Mouse (Mus musculus) heart, embryonic 15.5 days (tissue): ENCODE data around the gene Rhobtb1. TPM values are rescaled to one million over a fixed set of nuclear protein-coding genes. Genes with fewer than 3 reads are reported as not detected.

Source experiments
- ATAC-seq: fragments of 200-750 bp; cut with Nextera tagmentation; replicated peaks from 2 replicates; pipeline ENCODE4 v1.8.0; 2017; ENCODE audit warnings: low read depth, moderate TSS enrichment; ENCODE audit not compliant: insufficient number of reproducible peaks, insufficient read depth, low FRiP score
- H3K27ac ChIP-seq: fragments of 300-500 bp; sonication (generic); 2 replicates; pipeline ENCODE4 v1.5.1; 2015; ENCODE audit warnings: mild to moderate bottlenecking, inconsistent platforms
- H3K27me3 ChIP-seq: fragments of 300-500 bp; sonication (generic); 2 replicates; pipeline ENCODE4 v1.6.1; 2015; ENCODE audit warnings: inconsistent platforms
- H3K36me3 ChIP-seq: fragments of 300-500 bp; sonication (generic); 2 replicates; pipeline ENCODE4 v1.6.1; 2015; ENCODE audit warnings: mild to moderate bottlenecking, inconsistent platforms
- H3K4me1 ChIP-seq: fragments of 300-500 bp; sonication (generic); replicated peaks from 2 replicates; pipeline ENCODE4 v1.6.1; 2015; ENCODE audit warnings: inconsistent platforms
- H3K4me2 ChIP-seq: fragments of 300-500 bp; sonication (generic); 2 replicates; pipeline ENCODE4 v1.6.1; 2015; ENCODE audit warnings: inconsistent platforms, mild to moderate bottlenecking, moderate library complexity
- H3K4me3 ChIP-seq: fragments of 300-500 bp; sonication (generic); 2 replicates; pipeline ENCODE4 v1.5.1; 2015; ENCODE audit warnings: mild to moderate bottlenecking, inconsistent platforms
- H3K9ac ChIP-seq: fragments of 300-500 bp; sonication (generic); 2 replicates; pipeline ENCODE4 v1.6.1; 2015; ENCODE audit warnings: mild to moderate bottlenecking, inconsistent platforms
- H3K9me3 ChIP-seq: fragments of 300-500 bp; sonication (generic); replicated peaks from 2 replicates; pipeline ENCODE4 v1.6.1; 2016; ENCODE audit warnings: inconsistent platforms
- WGBS: fragments of 180-500 bp; shearing (Covaris S2); methylation state at CpG from one replicate; pipeline ENCODE4 v1.1.7; 2015; ENCODE audit warnings: mixed read lengths; 5-methylcytosine and 5-hydroxymethylcytosine counted together
- polyA plus RNA-seq: library from polyadenylated mRNA; unstranded; fragments of >200 nt; fragmentation: Nextera tagmentation; extraction: Ambion mirVana; gene quantifications from 2 replicates; pipeline ENCODE4 v1.2.1, GENCODE M21; 2015

The Rhobtb1 gene
- polyA plus RNA-seq, 1 experiment from 2014 or later = 31.7 TPM

GRCm38 (mm10) chr10:69278764-69279606, 127.8 kb downstream of the Rhobtb1 start:
- peaks cover 20% of the 10 kb centered on the region for H3K4me1 ChIP-seq
- no peak overlapping the region for H3K4me2 ChIP-seq
- no peaks in the 10 kb centered on the region for H3K9me3 ChIP-seq
- no peak overlapping the region for H3K4me3 ChIP-seq
- WGBS = 84% methylated on average over 18 of the region's 18 CpGs
- no peak for ATAC-seq
- H3K9ac ChIP-seq = no peak overlapping the region
- peaks cover 37% of the 10 kb centered on the region for H3K36me3 ChIP-seq
- H3K27ac ChIP-seq = no peak overlapping the region
- no peaks in the 10 kb centered on the region for H3K27me3 ChIP-seq

- 87% methylated on average over 7 of the region's 7 CpGs for WGBS
- H3K36me3 ChIP-seq = peaks cover 41% of the 10 kb centered on the region
- H3K27me3 ChIP-seq = no peaks in the 10 kb centered on the region
- no peak overlapping the region for H3K27ac ChIP-seq
- no peak for ATAC-seq
- H3K4me3 ChIP-seq = no peak overlapping the region
- H3K4me2 ChIP-seq = no peak overlapping the region
- no peak overlapping the region for H3K9ac ChIP-seq
- no peaks in the 10 kb centered on the region for H3K9me3 ChIP-seq
- peaks cover 14% of the 10 kb centered on the region for H3K4me1 ChIP-seq
Observed at GRCm38 (mm10) chr10:69279607-69279978, 128.4 kb downstream of the Rhobtb1 start.

GRCm38 (mm10) chr10:69286939-69287338, 135.7 kb downstream of the Rhobtb1 start:
- Histone ChIP-seq H3K27ac (no peak overlapping the region), H3K36me3 (peaks cover 42% of the 10 kb centered on the region)

GRCm38 (mm10) chr10:69288086-69288485, 136.9 kb downstream of the Rhobtb1 start:
- no peak for ATAC-seq
- Histone ChIP-seq H3K9me3 (no peaks in the 10 kb centered on the region), H3K4me2 (no peak overlapping the region), H3K27me3 (no peaks in the 10 kb centered on the region), H3K4me3 (no peak overlapping the region), H3K4me1 (peaks cover 11% of the 10 kb centered on the region; the same call in 1 of the 2 replicates), H3K27ac (no peak overlapping the region), H3K36me3 (peaks cover 33% of the 10 kb centered on the region), H3K9ac (no peak overlapping the region)
- 64% methylated on average over 4 of the region's 4 CpGs for WGBS

More at GRCm38 (mm10) chr10:69286939-69287338, 135.7 kb downstream of the Rhobtb1 start:
- H3K9ac ChIP-seq = no peak overlapping the region
- no peaks in the 10 kb centered on the region for H3K27me3 ChIP-seq
- H3K4me3 ChIP-seq = no peak overlapping the region
- ATAC-seq = no peak
- H3K4me1 ChIP-seq = peaks cover 11% of the 10 kb centered on the region; the same call in 1 of the 2 replicates
- no peak overlapping the region for H3K4me2 ChIP-seq
- H3K9me3 ChIP-seq = no peaks in the 10 kb centered on the region
- WGBS = 95% methylated on average over 3 of the region's 3 CpGs

- H3K27me3 ChIP-seq = no peaks in the 10 kb centered on the region
- H3K4me1 ChIP-seq = peaks cover 11% of the 10 kb centered on the region; the same call in 1 of the 2 replicates
- ATAC-seq = no peak
- H3K36me3 ChIP-seq = peaks cover 32% of the 10 kb centered on the region
- no peak overlapping the region for H3K4me3 ChIP-seq
- no peak overlapping the region for H3K27ac ChIP-seq
- H3K4me2 ChIP-seq = no peak overlapping the region
- H3K9ac ChIP-seq = no peak overlapping the region
- H3K9me3 ChIP-seq = no peaks in the 10 kb centered on the region
- 82% methylated on average over 6 of the region's 6 CpGs for WGBS
Observed at GRCm38 (mm10) chr10:69288720-69289119, 137.5 kb downstream of the Rhobtb1 start.

GRCm38 (mm10) chr10:69290736-69291135, 139.5 kb downstream of the Rhobtb1 start:
- Histone ChIP-seq H3K9ac (no peak overlapping the region), H3K9me3 (no peaks in the 10 kb centered on the region), H3K27me3 (no peaks in the 10 kb centered on the region), H3K27ac (no peak overlapping the region), H3K4me2 (no peak overlapping the region), H3K4me3 (no peak overlapping the region), H3K36me3 (peaks cover 17% of the 10 kb centered on the region), H3K4me1 (peaks cover 11% of the 10 kb centered on the region; the same call in 1 of the 2 replicates)
- ATAC-seq = no peak
- WGBS = 84% methylated on average over 8 of the region's 8 CpGs

GRCm38 (mm10) chr10:69295919-69296318, 144.7 kb downstream of the Rhobtb1 start:
- no peak for ATAC-seq
- Histone ChIP-seq H3K4me1 (peaks cover 3% of the 10 kb centered on the region; the same call in 1 of the 2 replicates), H3K27ac (no peak overlapping the region), H3K4me3 (no peak overlapping the region), H3K9ac (no peak overlapping the region), H3K4me2 (no peak overlapping the region), H3K36me3 (peaks cover under 1% of the 10 kb centered on the region; the same call in 1 of the 2 replicates), H3K27me3 (no peaks in the 10 kb centered on the region), H3K9me3 (no peaks in the 10 kb centered on the region)
- WGBS = 79% methylated on average over 9 of the region's 9 CpGs

GRCm38 (mm10) chr10:69299985-69300384, 148.8 kb downstream of the Rhobtb1 start:
- no peaks in the 10 kb centered on the region for H3K9me3 ChIP-seq
- no peaks in the 10 kb centered on the region for H3K4me1 ChIP-seq
- no peak overlapping the region for H3K4me2 ChIP-seq
- H3K4me3 ChIP-seq = no peak overlapping the region
- ATAC-seq = no peak
- no peaks in the 10 kb centered on the region for H3K27me3 ChIP-seq
- no peaks in the 10 kb centered on the region for H3K36me3 ChIP-seq
- 83% methylated on average over 7 of the region's 7 CpGs for WGBS
- H3K27ac ChIP-seq = no peak overlapping the region
- H3K9ac ChIP-seq = no peak overlapping the region

- WGBS = 67% methylated on average over 3 of the region's 3 CpGs
- Histone ChIP-seq H3K9ac (no peak overlapping the region), H3K4me2 (no peak overlapping the region), H3K4me1 (peaks cover 3% of the 10 kb centered on the region; the same call in 1 of the 2 replicates), H3K27ac (no peak overlapping the region), H3K27me3 (no peaks in the 10 kb centered on the region), H3K4me3 (no peak overlapping the region), H3K9me3 (no peaks in the 10 kb centered on the region), H3K36me3 (no peaks in the 10 kb centered on the region)
- no peak for ATAC-seq
Observed at GRCm38 (mm10) chr10:69302667-69303066, 151.4 kb downstream of the Rhobtb1 start.

- Histone ChIP-seq H3K4me1 (peaks cover 3% of the 10 kb centered on the region; the same call in 1 of the 2 replicates), H3K9me3 (no peaks in the 10 kb centered on the region), H3K4me3 (no peak overlapping the region), H3K27ac (no peak overlapping the region), H3K27me3 (no peaks in the 10 kb centered on the region), H3K9ac (no peak overlapping the region), H3K36me3 (no peaks in the 10 kb centered on the region), H3K4me2 (no peak overlapping the region)
- WGBS = 84% methylated on average over 3 of the region's 3 CpGs
- ATAC-seq = no peak
Observed at GRCm38 (mm10) chr10:69304819-69305218, 153.6 kb downstream of the Rhobtb1 start.

GRCm38 (mm10) chr10:69305600-69305999, 154.4 kb downstream of the Rhobtb1 start:
- no peaks in the 10 kb centered on the region for H3K27me3 ChIP-seq
- peaks cover 3% of the 10 kb centered on the region; the same call in 1 of the 2 replicates for H3K4me1 ChIP-seq
- no peak overlapping the region for H3K4me2 ChIP-seq
- no peaks in the 10 kb centered on the region for H3K9me3 ChIP-seq
- no peaks in the 10 kb centered on the region for H3K36me3 ChIP-seq
- 46% methylated on average over 7 of the region's 7 CpGs for WGBS
- ATAC-seq = no peak
- no peak overlapping the region for H3K9ac ChIP-seq
- no peak overlapping the region for H3K4me3 ChIP-seq
- H3K27ac ChIP-seq = no peak overlapping the region

- Histone ChIP-seq H3K4me2 (no peak overlapping the region), H3K27me3 (no peaks in the 10 kb centered on the region), H3K36me3 (no peaks in the 10 kb centered on the region), H3K4me1 (peaks cover 3% of the 10 kb centered on the region; the same call in 1 of the 2 replicates), H3K9ac (no peak overlapping the region), H3K4me3 (no peak overlapping the region), H3K27ac (no peak overlapping the region), H3K9me3 (no peaks in the 10 kb centered on the region)
- no peak for ATAC-seq
- 43% methylated on average over 14 of the region's 14 CpGs for WGBS
Observed at GRCm38 (mm10) chr10:69306205-69306604, 155.0 kb downstream of the Rhobtb1 start.
